Mouse (Mus musculus) natural killer cell, adult 2 months (primary cell): ENCODE results near the gene Gm33543.

ENCODE experiments used
- DNase-seq, 2 experiments: peaks; one replicate each; pipeline ENCODE4 v3.0.0; 2022; ENCODE audit warnings: low spot score in 2 of 2

Gene Gm33543

DNA sequence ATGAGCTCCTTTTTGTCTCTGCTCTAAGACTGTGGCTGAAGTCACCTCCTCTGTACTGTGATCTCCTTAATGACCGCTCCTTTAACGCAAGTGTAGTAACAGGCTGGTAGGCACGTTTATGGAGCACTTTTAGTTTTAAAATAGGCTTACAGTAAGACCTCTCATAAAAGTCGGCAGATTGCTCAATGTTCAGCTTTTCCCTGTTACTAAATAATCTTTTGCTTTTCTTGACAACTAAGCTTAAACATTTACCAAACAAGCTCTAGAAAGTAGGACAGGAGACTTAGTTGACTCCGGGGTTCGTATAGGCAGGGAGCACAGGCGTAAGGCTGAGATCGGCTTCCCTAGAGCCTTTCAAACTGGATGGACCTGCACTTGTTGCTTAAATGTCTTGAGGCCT lies 64.1 kb downstream of the Gm33543 start:
- no peak for DNase-seq

DNA sequence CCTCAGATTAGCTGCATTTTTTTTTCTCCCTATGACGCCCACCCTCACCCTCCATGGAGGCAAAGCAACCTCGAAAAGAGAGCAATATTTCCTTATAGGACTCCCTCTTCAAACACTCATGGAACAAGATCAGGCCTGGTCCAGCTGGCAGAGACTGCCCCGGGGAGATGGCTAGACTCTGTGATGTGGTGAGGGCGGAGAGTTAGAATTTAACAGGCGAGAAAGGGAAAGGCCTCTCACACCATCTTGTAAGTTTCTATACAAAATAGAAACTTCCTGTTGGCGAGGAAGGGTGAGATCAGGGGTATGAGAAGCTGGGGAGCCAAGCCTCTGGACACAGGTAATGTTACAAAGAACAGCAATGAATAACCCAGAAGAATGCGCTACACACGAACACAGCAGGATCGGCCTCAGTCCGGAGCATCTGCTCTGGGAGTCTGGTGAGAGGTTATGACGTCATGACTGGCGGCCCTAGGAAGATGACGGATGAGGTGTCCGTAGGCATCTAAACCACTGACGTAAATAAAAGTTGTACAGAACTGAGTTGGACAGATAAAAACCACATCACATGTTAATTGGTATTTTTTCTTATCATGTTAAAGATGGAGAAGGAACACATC lies 64.9 kb downstream of the Gm33543 start:
- peak; percentile 11 to 30 for DNase-seq

DNA sequence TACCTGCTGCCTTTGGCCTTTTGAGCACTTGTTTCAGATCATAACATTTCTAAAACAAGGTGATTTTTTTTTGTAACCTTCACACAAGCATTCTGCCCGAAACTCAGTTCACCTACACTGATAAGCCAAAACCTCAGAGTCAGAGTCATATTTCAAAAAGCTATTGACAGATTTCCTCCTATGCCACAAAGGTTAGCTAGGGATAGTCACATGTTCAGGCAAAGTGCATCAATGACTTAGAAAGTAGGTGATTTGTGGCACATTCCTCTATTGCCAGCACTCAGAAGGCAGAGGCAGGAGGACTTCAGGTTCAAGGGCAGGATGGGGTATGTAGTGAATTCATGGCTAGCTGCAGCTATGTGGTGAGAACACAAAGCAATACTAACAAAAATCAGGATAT lies 65.7 kb downstream of the Gm33543 start:
- no peak for DNase-seq

DNA sequence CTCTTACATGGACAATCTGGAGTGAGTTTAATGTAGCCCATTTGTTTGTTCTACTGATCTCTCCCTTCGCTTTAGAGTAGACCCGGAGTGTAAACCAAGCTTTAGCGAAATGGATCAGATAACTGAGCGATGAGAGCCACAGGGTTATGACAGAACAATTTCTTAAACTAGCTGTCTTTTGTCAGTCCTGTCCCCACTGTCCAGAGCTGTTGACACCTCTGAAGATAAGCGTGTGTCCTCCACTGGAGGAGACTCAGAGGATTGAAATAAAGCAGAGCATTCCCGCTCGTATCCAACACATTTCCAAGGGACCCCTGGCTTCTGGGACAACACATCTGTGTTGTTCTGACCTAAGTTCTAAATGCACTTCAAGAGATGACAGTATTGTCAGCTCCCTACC lies 67.9 kb downstream of the Gm33543 start:
- DNase-seq = no peak

DNA sequence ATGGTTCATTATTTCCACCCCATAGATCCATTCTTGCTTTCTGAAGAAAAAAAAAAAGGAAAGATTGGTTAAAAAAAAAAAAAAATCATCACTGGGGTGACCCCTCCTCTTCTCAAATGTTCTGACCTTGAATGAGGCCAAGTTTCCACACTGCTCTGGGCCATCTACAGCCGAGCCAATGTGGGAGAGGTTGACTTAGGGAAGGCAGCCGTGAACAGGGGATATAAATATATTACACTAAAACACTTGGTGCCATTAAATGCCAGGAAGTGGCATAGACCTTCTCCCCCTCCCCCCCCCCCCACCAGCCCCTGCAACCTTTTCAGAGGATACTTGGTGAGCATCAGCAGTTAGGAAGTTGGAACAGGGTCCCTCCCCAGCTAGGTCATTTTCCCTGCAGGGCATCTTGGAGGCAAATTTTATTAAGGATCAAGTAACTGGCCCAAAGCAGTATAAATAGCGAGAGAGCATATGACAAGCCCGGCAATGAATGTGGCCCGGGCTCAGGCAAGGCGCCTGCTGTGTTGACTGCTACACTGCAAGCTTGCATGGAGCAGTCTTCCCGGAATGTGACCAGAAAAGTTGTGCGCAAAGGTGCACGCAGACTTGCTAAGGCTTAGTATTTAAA lies 68.6 kb downstream of the Gm33543 start:
- no peak for DNase-seq
